Mouse (Mus musculus) liver, embryonic 14.5 days (tissue): Measurements from ENCODE around the gene Gm10717.
"Not testable (repeated sequence)": the region's sequence is repeated elsewhere in the genome, so short reads cannot be mapped to it uniquely, and the experiment has no call there.

Experiments used
- CTCF ChIP-seq: IDR thresholded peaks from 2 replicates; pipeline ENCODE4 v1.5.1; 2016; ENCODE audit warnings: antibody characterized with exemption, low read depth, control low read depth
- EP300 ChIP-seq: IDR thresholded peaks from 2 replicates; pipeline ENCODE4 v1.6.1; 2016; ENCODE audit warnings: antibody characterized with exemption, low read depth

GRCm38 (mm10) chr9:3036577-3036976, 11.4 kb downstream of the Gm10717 start, which contains the start of gene Gm10715:
- not testable (repeated sequence) for TF ChIP-seq CTCF, EP300
